Mouse (Mus musculus) myocyte (in vitro differentiated cells): Measurements from ENCODE around the gene Capzb.

Experiments
- MYOG ChIP-seq, 3 experiments: IDR thresholded peaks; one replicate each; pipeline ENCODE4 v1.6.1; 2011; ENCODE audit warnings: control low read depth in 2 of 3, low read depth in 2 of 3, mild to moderate bottlenecking in 2 of 3; ENCODE audit not compliant: insufficient read length in 2 of 3, control insufficient read depth in 1 of 3, insufficient read depth in 1 of 3
- POLR2A ChIP-seq: IDR thresholded peaks from one replicate; pipeline ENCODE4 v1.6.1; 2011; ENCODE audit warnings: low read depth, mild to moderate bottlenecking, control low read depth, moderate library complexity; ENCODE audit not compliant: insufficient read length

GRCm38 (mm10) chr4:139197453-139197852 lies 4.8 kb downstream of the Capzb start:
- TF ChIP-seq POLR2A (no peak), MYOG (IDR thresholded peaks at IDR 0.05; ENCODE audit: control insufficient read depth in 1 of 3, insufficient read depth in 1 of 3, insufficient read length in 2 of 3, low read depth in 2 of 3) (no peak)
